Mouse (Mus musculus) liver, adult 2 months (tissue): ENCODE results near the gene St8sia2.

Experiments
- CTCF ChIP-seq: fragments of 200-500 bp; IDR thresholded peaks from 2 replicates; pipeline ENCODE4 v1.5.1; 2011; ENCODE audit warnings: low read depth, low read length, control low read depth
- POLR2A ChIP-seq: fragments of 200-500 bp; IDR thresholded peaks from 2 replicates; pipeline ENCODE4 v1.6.1; 2011; ENCODE audit warnings: low read length, control low read depth; ENCODE audit not compliant: insufficient read depth; ENCODE audit errors: extremely low read depth

DNA sequence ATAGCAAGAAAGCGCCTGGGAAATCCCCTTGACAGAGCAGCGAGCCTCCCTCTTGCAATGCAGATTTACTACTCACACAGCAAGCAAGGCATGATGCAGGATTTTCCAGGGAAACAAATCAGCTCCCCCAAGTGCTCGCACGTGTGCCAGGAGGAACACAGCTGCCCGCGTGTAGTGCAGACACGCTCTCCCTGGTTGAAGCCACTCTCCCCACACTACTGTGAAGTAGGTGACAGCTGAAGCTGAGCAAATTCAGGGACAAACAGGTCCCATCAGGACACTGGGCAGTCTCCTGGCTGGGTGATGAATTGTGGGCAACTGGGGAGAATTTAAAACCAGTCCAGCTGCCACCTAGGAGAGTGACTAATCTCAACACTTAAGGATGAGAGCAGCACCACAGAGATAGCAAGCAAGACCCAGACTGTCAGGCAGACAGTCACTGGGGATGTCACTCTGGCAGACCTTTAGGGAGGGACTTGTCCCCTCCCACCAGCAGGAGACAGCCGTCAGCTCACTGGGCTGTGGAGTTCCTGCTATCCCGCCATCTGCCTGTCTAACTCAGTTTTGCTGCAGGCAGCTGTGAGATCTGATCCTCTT is 6.6 kb downstream of the St8sia2 start:
- TF ChIP-seq CTCF (no peak), POLR2A (no peak)
